Mouse (Mus musculus) heart, adult 2 months (tissue): ENCODE results near the gene Zmynd8. TPM values are rescaled to one million over a fixed set of nuclear protein-coding genes. Genes with fewer than 3 reads are reported as not detected.
A peak's percentile ranks its signal among the peaks of the same experiment; 100 is the strongest.

Source experiments
- DNase-seq, 2 experiments: peaks; one replicate each; pipeline ENCODE4 v3.0.0; 2021
- H3K27ac ChIP-seq: fragments of 200-600 bp; 2 replicates; pipeline ENCODE4 v1.8.1; 2022
- H3K27me3 ChIP-seq: fragments of 200-500 bp; 2 replicates; pipeline ENCODE4 v1.6.1; 2012; ENCODE audit warnings: mild to moderate bottlenecking, low read length, inconsistent platforms, mixed read lengths; ENCODE audit not compliant: control insufficient read depth, insufficient read depth
- H3K36me3 ChIP-seq: fragments of 200-500 bp; 2 replicates; pipeline ENCODE4 v1.6.1; 2012; ENCODE audit warnings: low read length, inconsistent platforms; ENCODE audit not compliant: control insufficient read depth, insufficient read depth
- H3K4me1 ChIP-seq: fragments of 200-500 bp; 2 replicates; pipeline ENCODE4 v1.6.1; 2011; ENCODE audit warnings: low read length; ENCODE audit not compliant: control insufficient read depth, insufficient read depth
- H3K4me3 ChIP-seq: fragments of 200-600 bp; 2 replicates; pipeline ENCODE4 v1.8.1; 2022
- H3K79me2 ChIP-seq: fragments of 200-500 bp; replicated peaks from 2 replicates; pipeline ENCODE4 v1.6.1; 2012; ENCODE audit warnings: mild to moderate bottlenecking, inconsistent platforms, low read length, moderate library complexity, mixed read lengths; ENCODE audit not compliant: control insufficient read depth, insufficient read depth
- H3K9ac ChIP-seq: fragments of 200-500 bp; 2 replicates; pipeline ENCODE4 v1.6.1; 2012; ENCODE audit warnings: low read depth, mild to moderate bottlenecking, control low read depth, inconsistent platforms, low read length, mixed read lengths
- CTCF ChIP-seq: fragments of 200-600 bp; IDR thresholded peaks from 2 replicates; pipeline ENCODE4 v1.8.1; 2022; ENCODE audit warnings: antibody characterized with exemption, mild to moderate bottlenecking, moderate library complexity
- EP300 ChIP-seq: fragments of 200-500 bp; IDR thresholded peaks from 2 replicates; pipeline ENCODE4 v1.6.1; 2011; ENCODE audit warnings: low read depth, low read length, control low read depth; ENCODE audit not compliant: insufficient read depth
- POLR2A ChIP-seq: fragments of 200-500 bp; IDR thresholded peaks from 2 replicates; pipeline ENCODE4 v1.6.1; 2011; ENCODE audit warnings: mild to moderate bottlenecking, low read depth, low read length, control low read depth; ENCODE audit not compliant: insufficient read depth
- WGBS: fragments of 180-500 bp; shearing (Covaris S2); methylation state at CpG from one replicate; pipeline ENCODE4 v1.1.7; 2018; 5-methylcytosine and 5-hydroxymethylcytosine counted together
- intact Hi-C: fragments of 180-260 bp; cut with DNase I; formaldehyde crosslinking; loops from one replicate; pipeline ENCODE4 v1.15.1; 2025
- polyA plus RNA-seq: library from polyadenylated mRNA; depleted of rRNA; stranded (reverse); fragments of >200 nt; gene quantifications from 2 replicates; pipeline ENCODE4 v1.2.3, GENCODE M21; 2012
- total RNA-seq, 2 experiments: library from RNA; stranded (reverse); gene quantifications; 2 replicates each; pipeline ENCODE4 v1.2.3; 2021

The Zmynd8 gene
- total and polyA plus RNA-seq, 3 experiments: 20.4 to 47.2 (median 44.4) TPM

GRCm38 (mm10) chr2:165885225-165885950, 13.4 kb downstream of the Zmynd8 start:
- no peaks in the 10 kb centered on the region for H3K27me3 ChIP-seq
- WGBS: 16% methylated on average over 12 of the region's 17 CpGs
- H3K36me3 ChIP-seq: peaks cover 21% of the 10 kb centered on the region
- H3K27ac ChIP-seq: peak overlapping the region; percentile 97
- intact Hi-C loops: loop anchor here (2.0 kb wide), 1 partner anchor 29 kb away; no protein-coding TSS in a partner anchor
- H3K9ac ChIP-seq: peak overlapping the region; percentile 47
- peak; percentile 74 to 81 for DNase-seq
- no peaks in the 10 kb centered on the region for H3K79me2 ChIP-seq
- H3K4me1 ChIP-seq: peaks cover 63% of the 10 kb centered on the region
- H3K4me3 ChIP-seq: no peak overlapping the region; the same call in 1 of the 2 replicates
- TF ChIP-seq POLR2A (0 out of 2 replicates have a peak, but pooled peaks have one; percentile 40), EP300 (peak; percentile 50; the same call in 1 of the 2 replicates), CTCF (no peak)

GRCm38 (mm10) chr2:165884577-165885224, 14.1 kb downstream of the Zmynd8 start:
- H3K4me3 ChIP-seq: peak overlapping the region; percentile 40; the same call in 1 of the 2 replicates
- intact Hi-C loops: loop anchor here (2.0 kb wide), 1 partner anchor 30 kb away; no protein-coding TSS in a partner anchor
- no peaks in the 10 kb centered on the region for H3K79me2 ChIP-seq
- TF ChIP-seq POLR2A (peak; percentile 70), CTCF (no peak)
- peak overlapping the region; percentile 80 for H3K9ac ChIP-seq
- no peaks in the 10 kb centered on the region for H3K27me3 ChIP-seq
- H3K36me3 ChIP-seq: peaks cover 22% of the 10 kb centered on the region
- peak; percentile 97 to 99 for DNase-seq
- H3K27ac ChIP-seq: peak overlapping the region; percentile 97
- 9% methylated on average over 20 of the region's 21 CpGs for WGBS
- peaks cover 68% of the 10 kb centered on the region for H3K4me1 ChIP-seq

GRCm38 (mm10) chr2:165883846-165884576, 14.8 kb downstream of the Zmynd8 start:
- Histone ChIP-seq H3K4me3 (peak overlapping the region; percentile 40), H3K27me3 (no peaks in the 10 kb centered on the region), H3K4me1 (peaks cover 69% of the 10 kb centered on the region), H3K36me3 (peaks cover 29% of the 10 kb centered on the region), H3K79me2 (no peaks in the 10 kb centered on the region), H3K9ac (peak overlapping the region; percentile 66), H3K27ac (peak overlapping the region; percentile 97)
- under 1% methylated on average over 11 of the region's 11 CpGs for WGBS
- no peak for TF ChIP-seq CTCF
- TF ChIP-seq EP300: peak; percentile 71
- TF ChIP-seq POLR2A: peak; percentile 85
- peak; percentile 77 to 80 for DNase-seq
- intact Hi-C loops: loop anchor here (1.0 to 2.0 kb wide), 2 partner anchors 27 to 31 kb away; no protein-coding TSS in a partner anchor

GRCm38 (mm10) chr2:165883006-165883405, 15.8 kb downstream of the Zmynd8 start:
- intact Hi-C loops: loop anchor here (1.0 kb wide), 1 partner anchor 26 kb away; no protein-coding TSS in a partner anchor

GRCm38 (mm10) chr2:165881585-165882431, 17.0 kb downstream of the Zmynd8 start:
- Histone ChIP-seq H3K9ac (peak overlapping the region; percentile 42), H3K79me2 (peaks cover 4% of the 10 kb centered on the region; the same call in 1 of the 2 replicates), H3K36me3 (peaks cover 41% of the 10 kb centered on the region), H3K27me3 (no peaks in the 10 kb centered on the region), H3K27ac (peak overlapping the region; percentile 97), H3K4me1 (peaks cover 66% of the 10 kb centered on the region), H3K4me3 (no peak overlapping the region; the same call in 1 of the 2 replicates)
- DNase-seq: peak; percentile 60 to 61
- 13% methylated on average over 11 of the region's 13 CpGs for WGBS
- intact Hi-C loops: no loop called here
- TF ChIP-seq POLR2A: no peak
- peak; percentile 29; the same call in 1 of the 2 replicates for TF ChIP-seq EP300

More at GRCm38 (mm10) chr2:165883006-165883405, 15.8 kb downstream of the Zmynd8 start:
- peaks cover 34% of the 10 kb centered on the region for H3K36me3 ChIP-seq
- H3K27ac ChIP-seq: peak overlapping the region; percentile 97
- 0 out of 2 replicates have a peak overlapping the region, but pooled peaks have one; percentile 1 for H3K4me3 ChIP-seq
- 12% methylated on average over 6 of the region's 6 CpGs for WGBS
- TF ChIP-seq POLR2A (peak; percentile 37), CTCF (peak; percentile 41), EP300 (peak; percentile 57; the same call in 1 of the 2 replicates)
- peaks cover 67% of the 10 kb centered on the region for H3K4me1 ChIP-seq
- H3K79me2 ChIP-seq: no peaks in the 10 kb centered on the region
- peak overlapping the region; percentile 42 for H3K9ac ChIP-seq
- H3K27me3 ChIP-seq: no peaks in the 10 kb centered on the region
- DNase-seq: peak; percentile 62 to 65
